Mouse (Mus musculus): ENCODE measurements around the gene Pofut1. TPM values are rescaled to one million over a fixed set of nuclear protein-coding genes. Genes with fewer than 3 reads are reported as not detected.

The Pofut1 gene
- 37.6 and 38.4 TPM in 2 replicates for polyA plus RNA-seq (2012; rRNA removed)

GRCm38 (mm10) chr2:153241250-153242014, at the start of gene Pofut1, which contains the start of gene Plagl2:
TSS of gene Pofut1 (plus strand) at chr2:153241533.
TSS of gene Plagl2 (minus strand) at chr2:153241426.

GRCm38 (mm10) chr2:153224946-153225594, 16.3 kb upstream of the Pofut1 start, which contains the start of gene Tspyl3:
TSS of gene Tspyl3 (minus strand) at chr2:153225441.

GRCm38 (mm10) chr2:153290938-153291928, 49.9 kb downstream of the Pofut1 start, which contains the start of gene Kif3b:
TSS of gene Kif3b (plus strand) at chr2:153291413.

Other genes with a start within 250 kb of the Pofut1 start
- 51.4 and 72.3 TPM in 2 replicates for gene Pdrg1, start 226.1 kb upstream of the Pofut1 start, polyA plus RNA-seq (2012; rRNA removed)
- not detected in 2 replicates for gene Xkr7, start 209.7 kb upstream of the Pofut1 start, polyA plus RNA-seq (2012; rRNA removed)
- 30.9 and 35.6 TPM in 2 replicates for gene Ccm2l, start 175.6 kb upstream of the Pofut1 start, polyA plus RNA-seq (2012; rRNA removed)
- 8.4 and 10.4 TPM in 2 replicates for gene Hck, start 133.1 kb upstream of the Pofut1 start, polyA plus RNA-seq (2012; rRNA removed)
- 39.1 and 46.2 TPM in 2 replicates for gene Tm9sf4, start 80.2 kb upstream of the Pofut1 start, polyA plus RNA-seq (2012; rRNA removed)
- gene Tspyl3, start 16.1 kb upstream of the Pofut1 start, polyA plus RNA-seq (2012; rRNA removed) = 11.0 and 11.5 TPM in 2 replicates
- gene Plagl2, start 107 bp upstream of the Pofut1 start, polyA plus RNA-seq (2012; rRNA removed) = 6.9 and 7.8 TPM in 2 replicates
- 7.2 and 9.1 TPM in 2 replicates for gene Kif3b, start 49.9 kb downstream of the Pofut1 start, polyA plus RNA-seq (2012; rRNA removed)
- 16.8 and 17.6 TPM in 2 replicates for gene Asxl1, start 104.3 kb downstream of the Pofut1 start, polyA plus RNA-seq (2012; rRNA removed)

Data from ovary, adult 2 months (tissue).